Mouse (Mus musculus): ENCODE results near the gene Cast.

GRCm38 (mm10) chr13:74845886-74846285 is 37.3 kb upstream of the Cast start:
- TF ChIP-seq CTCF (IDR thresholded peaks at IDR 0.05; ENCODE audit: extremely low read depth, insufficient read length, insufficient replicate concordance, low read depth, low read length) (no peak), POLR2A (IDR thresholded peaks at IDR 0.05; ENCODE audit: low read depth, low read length) (no peak)
